8 mouse cellular contexts compared by ENCODE assay signal in the genomic region with DNA sequence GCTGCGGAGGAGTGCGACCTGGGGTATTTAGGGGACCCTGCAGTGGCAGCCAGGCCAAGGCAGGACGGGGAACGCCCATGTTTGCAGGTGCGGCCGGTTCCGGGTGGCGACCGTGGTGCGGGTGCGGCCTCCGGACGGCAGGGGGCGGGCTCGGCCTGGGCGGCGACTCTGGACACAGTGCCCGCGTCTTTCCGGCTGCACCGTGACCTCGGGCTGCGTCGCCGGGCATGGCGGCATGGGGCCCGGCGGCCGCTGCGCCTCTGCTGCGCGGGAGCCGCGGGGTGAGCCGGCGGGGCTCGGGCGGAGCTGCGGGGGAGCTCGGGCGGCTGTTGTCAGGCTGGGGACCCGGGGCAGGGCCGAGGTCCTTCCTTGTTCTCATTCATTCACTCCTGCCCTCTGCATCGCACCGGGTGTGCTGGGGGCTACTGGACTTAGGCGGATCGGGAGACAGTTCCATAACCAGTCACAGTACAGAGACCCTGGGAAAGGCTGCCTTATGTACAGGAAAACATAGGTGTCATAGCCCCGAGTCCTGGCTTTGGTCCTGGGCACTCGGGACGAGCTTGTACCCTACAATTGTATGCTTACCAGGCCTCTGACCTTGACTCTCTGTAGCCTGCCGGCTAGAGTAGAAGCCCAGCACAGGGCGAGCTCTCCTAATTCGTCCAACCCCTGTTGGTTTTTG. TPM values are rescaled to one million over a fixed set of nuclear protein-coding genes. Genes with fewer than 3 reads are reported as not detected.
DNase-seq lines count a peak whose midpoint lies in the region; ATAC-seq and TF ChIP-seq lines count a peak whose summit lies in the region.

No protein-coding gene starts in this region.

- no peaks in the 10 kb centered on the region for H3K79me2 ChIP-seq in CH12.LX (replicated peaks; ENCODE audit: control insufficient read depth, extremely low read depth, insufficient read depth, poor library complexity, severe bottlenecking)

- TF ChIP-seq RAD21 in CH12.LX (IDR thresholded peaks at IDR 0.05; ENCODE audit: low read depth, low read length) = peak; percentile 15

- under 1% methylated on average over 50 of the region's 53 CpGs for WGBS in forebrain, embryonic 11.5 days
- under 1% methylated on average over 53 of the region's 53 CpGs for WGBS in heart, embryonic 16.5 days
- WGBS in liver, embryonic 14.5 days (ENCODE audit: insufficient replicate concordance) = under 1% methylated on average over 50 of the region's 53 CpGs
- under 1% methylated on average over 53 of the region's 53 CpGs for WGBS in stomach, embryonic 15.5 days

- peak; percentile 95 for ATAC-seq in forebrain, embryonic 11.5 days (replicated peaks; ENCODE audit: low FRiP score)
- peak; percentile 93 for ATAC-seq in heart, embryonic 16.5 days (replicated peaks; ENCODE audit: extremely low read depth, insufficient read depth, low FRiP score)
- peak; percentile 78 for ATAC-seq in liver, embryonic 14.5 days (ENCODE audit: insufficient read depth)
- peak; percentile 89 for ATAC-seq in stomach, embryonic 15.5 days (ENCODE audit: insufficient read depth, low FRiP score, low read depth)

- no peaks in the 10 kb centered on the region for H3K27me3 ChIP-seq in CH12.LX (replicated peaks)
- H3K27me3 ChIP-seq in forebrain, embryonic 11.5 days (ENCODE audit: control insufficient read depth, insufficient read depth, low read length) = no peaks in the 10 kb centered on the region
- no peaks in the 10 kb centered on the region for H3K27me3 ChIP-seq in heart, embryonic 16.5 days (ENCODE audit: control insufficient read depth, insufficient read depth, low read length)
- no peaks in the 10 kb centered on the region for H3K27me3 ChIP-seq in liver, embryonic 14.5 days (ENCODE audit: control insufficient read depth, insufficient read depth, low read length)
- H3K27me3 ChIP-seq in stomach, embryonic 15.5 days (replicated peaks) = no peaks in the 10 kb centered on the region

- H3K36me3 ChIP-seq in CH12.LX (replicated peaks in 1 of 2; ENCODE audit: control insufficient read depth in 1 of 2, insufficient read depth in 1 of 2, low read length in 1 of 2) = peaks cover 32 to 54% of the 10 kb centered on the region in 2 experiments
- no peaks in the 10 kb centered on the region for H3K36me3 ChIP-seq in forebrain, embryonic 11.5 days (ENCODE audit: control insufficient read depth, insufficient read depth, low read length)
- H3K36me3 ChIP-seq in heart, embryonic 16.5 days (ENCODE audit: control insufficient read depth, insufficient read depth) = peaks cover 14% of the 10 kb centered on the region
- peaks cover 19% of the 10 kb centered on the region for H3K36me3 ChIP-seq in liver, embryonic 14.5 days (replicated peaks; ENCODE audit: control insufficient read depth, insufficient read depth, low read depth)
- H3K36me3 ChIP-seq in stomach, embryonic 15.5 days = peaks cover 12% of the 10 kb centered on the region; the same call in 1 of the 2 replicates

- H3K4me1 ChIP-seq in CH12.LX (ENCODE audit: control insufficient read depth in 1 of 2, insufficient read depth in 2 of 2) = peaks cover 7 to 17% of the 10 kb centered on the region in 2 experiments
- peaks cover 8% of the 10 kb centered on the region for H3K4me1 ChIP-seq in forebrain, embryonic 11.5 days (replicated peaks; ENCODE audit: control insufficient read depth, insufficient read depth, low read length)
- peaks cover 11% of the 10 kb centered on the region for H3K4me1 ChIP-seq in heart, embryonic 16.5 days (ENCODE audit: control insufficient read depth, insufficient read depth, low read length)
- H3K4me1 ChIP-seq in liver, embryonic 14.5 days (replicated peaks; ENCODE audit: control insufficient read depth in 2 of 2, insufficient read depth in 2 of 2, low read length in 1 of 2) = peaks cover 30 to 40% of the 10 kb centered on the region in 2 experiments
- peaks cover 8% of the 10 kb centered on the region; the same call in 1 of the 2 replicates for H3K4me1 ChIP-seq in stomach, embryonic 15.5 days

- H3K4me3 ChIP-seq in CH12.LX (replicated peaks in 1 of 3; ENCODE audit: low read depth in 2 of 3, low read length in 2 of 3, poor library complexity in 1 of 3) = peak overlapping the region; percentile 76 to 80 (median 78)
- H3K4me3 ChIP-seq in forebrain, embryonic 11.5 days (ENCODE audit: low read depth, low read length) = peak overlapping the region; percentile 82
- peak overlapping the region; percentile 90 for H3K4me3 ChIP-seq in heart, embryonic 16.5 days (ENCODE audit: low read length)
- peak overlapping the region; percentile 81 to 95 for H3K4me3 ChIP-seq in liver, embryonic 14.5 days (ENCODE audit: insufficient read depth in 1 of 2, low read depth in 2 of 2, low read length in 2 of 2)
- peak overlapping the region; percentile 83 for H3K4me3 ChIP-seq in stomach, embryonic 15.5 days (replicated peaks)

- peak overlapping the region; percentile 90 for H3K9ac ChIP-seq in CH12.LX (ENCODE audit: insufficient read depth, low read depth)
- H3K9ac ChIP-seq in forebrain, embryonic 11.5 days (ENCODE audit: low read length) = peak overlapping the region; percentile 95
- H3K9ac ChIP-seq in heart, embryonic 16.5 days (ENCODE audit: low read length) = peak overlapping the region; percentile 93
- peak overlapping the region; percentile 99 for H3K9ac ChIP-seq in liver, embryonic 14.5 days (replicated peaks)
- H3K9ac ChIP-seq in stomach, embryonic 15.5 days = peak overlapping the region; percentile 86

- dilution Hi-C loops in CH12.LX (cut with MboI; ENCODE audit: extremely low pct_ligation_motif_present, extremely low pct_unique_long_range_greater_than_20kb, low sequenced_read_pairs) = no loop called here

- peak overlapping the region; percentile 73 for H3K4me2 ChIP-seq in CH12.LX (ENCODE audit: insufficient read depth, low read depth, poor library complexity, severe bottlenecking)
- peak overlapping the region; percentile 88 for H3K4me2 ChIP-seq in forebrain, embryonic 11.5 days (ENCODE audit: low read depth, low read length, severe bottlenecking)
- peak overlapping the region; percentile 94 for H3K4me2 ChIP-seq in heart, embryonic 16.5 days (ENCODE audit: low read depth, low read length)
- peak overlapping the region; percentile 89 for H3K4me2 ChIP-seq in liver, embryonic 14.5 days (ENCODE audit: low read depth)
- peak overlapping the region; percentile 79 for H3K4me2 ChIP-seq in stomach, embryonic 15.5 days

- 0 out of 2 replicates have a peak, but pooled peaks have one; percentile 6 for TF ChIP-seq EP300 in CH12.LX (IDR thresholded peaks at IDR 0.05; ENCODE audit: low read length)
- no peak for TF ChIP-seq EP300 in liver, embryonic 14.5 days (IDR thresholded peaks at IDR 0.05; ENCODE audit: low read depth)

- in situ Hi-C loops in CH12.LX (cut with MboI; ENCODE audit: low pct_ligation_motif_present, low pct_unique_long_range_greater_than_20kb, low sequenced_read_pairs) = no loop called here

- peak; percentile 73 for DNase-seq in CH12.LX (ENCODE audit: extremely low read depth)
- peak; percentile 70 for DNase-seq in c-Kit-positive CD71-positive TER-119-negative erythroid progenitor cells, embryonic 14.5 days (ENCODE audit: low read depth)
- DNase-seq in forebrain, embryonic 11.5 days (ENCODE audit: low spot score) = peak; percentile 96
- DNase-seq in kidney, postnatal 36 days = peak; percentile 87 to 97
- peak; percentile 72 to 77 (median 75) for DNase-seq in liver, embryonic 14.5 days (ENCODE audit: low read depth in 3 of 3, low spot score in 3 of 3)
- DNase-seq in neural tube, embryonic 10.5 days (ENCODE audit: extremely low spot score, low spot score) = peak; percentile 94

- peak; percentile 87 for TF ChIP-seq POLR2A in CH12.LX (IDR thresholded peaks at IDR 0.05; ENCODE audit: low read depth, low read length)

- H3K9me3 ChIP-seq in CH12.LX (replicated peaks; ENCODE audit: low read length) = no peaks in the 10 kb centered on the region
- H3K9me3 ChIP-seq in forebrain, embryonic 11.5 days (ENCODE audit: control insufficient read depth, low read length) = no peaks in the 10 kb centered on the region
- no peaks in the 10 kb centered on the region for H3K9me3 ChIP-seq in heart, embryonic 16.5 days (replicated peaks; ENCODE audit: control insufficient read depth, low read length)
- no peaks in the 10 kb centered on the region for H3K9me3 ChIP-seq in liver, embryonic 14.5 days (ENCODE audit: control insufficient read depth, low read length)
- H3K9me3 ChIP-seq in stomach, embryonic 15.5 days = no peaks in the 10 kb centered on the region

- no peak overlapping the region for H3K27ac ChIP-seq in CH12.LX (ENCODE audit: insufficient read depth, low read depth)
- no peak overlapping the region for H3K27ac ChIP-seq in forebrain, embryonic 11.5 days (ENCODE audit: low read depth, low read length)
- H3K27ac ChIP-seq in heart, embryonic 16.5 days (ENCODE audit: low read length) = peak overlapping the region; percentile 72
- peak overlapping the region; percentile 95 for H3K27ac ChIP-seq in liver, embryonic 14.5 days
- no peak overlapping the region for H3K27ac ChIP-seq in stomach, embryonic 15.5 days

- TF ChIP-seq CTCF in CH12.LX (conservative IDR thresholded peaks at IDR 0.05 in 1 of 2, IDR thresholded peaks at IDR 0.05 in 1 of 2; ENCODE audit: low read depth in 2 of 2, low read length in 2 of 2) = peak in 1 of 2 experiments; percentile 82; a peak in 2 of 4 replicates
- peak; percentile 81 for TF ChIP-seq CTCF in liver, embryonic 14.5 days (IDR thresholded peaks at IDR 0.05; ENCODE audit: low read depth)

RNA-seq across cellular contexts. Expression of a gene that starts 0.5 kb away (rescaled TPM):
- total RNA-seq in CH12.LX (2012; rRNA removed) (35.3 and 38.1 TPM in 2 replicates), CH12.LX (2014; rRNA removed) (53.6 and 60.5 TPM in 2 replicates)
- polyA plus RNA-seq in CH12.LX (2012; ENCODE audit: insufficient read length, low read depth) = 190 and 223 TPM in 2 replicates
- polyA plus RNA-seq in forebrain, embryonic 11.5 days (2014; fragmentation: Nextera tagmentation; extraction: Ambion mirVana) = 128 and 140 TPM in 2 replicates
- polyA plus RNA-seq in heart, embryonic 16.5 days (2015; fragmentation: Nextera tagmentation; extraction: Ambion mirVana) = 259 and 264 TPM in 2 replicates
- 28.8 and 92.1 TPM in 2 replicates for polyA plus RNA-seq in liver, embryonic 14.5 days (2012; rRNA removed)
- polyA plus RNA-seq in liver, embryonic 14.5 days (2014; fragmentation: Nextera tagmentation; extraction: Ambion mirVana) = 342 and 357 TPM in 2 replicates
- 149 and 164 TPM in 2 replicates for polyA plus RNA-seq in stomach, embryonic 15.5 days (2015; fragmentation: Nextera tagmentation; extraction: Ambion mirVana)

RNA-seq across cellular contexts. Expression of a gene that starts 23.6 kb away (rescaled TPM):
- total RNA-seq in CH12.LX (2012; rRNA removed) (82.6 and 85.5 TPM in 2 replicates), CH12.LX (2014; rRNA removed) (182 and 200 TPM in 2 replicates)
- 82.4 and 99.8 TPM in 2 replicates for polyA plus RNA-seq in CH12.LX (2012; ENCODE audit: insufficient read length, low read depth)
- 69.7 TPM in 2 replicates for polyA plus RNA-seq in forebrain, embryonic 11.5 days (2014; fragmentation: Nextera tagmentation; extraction: Ambion mirVana)
- 35.4 and 35.8 TPM in 2 replicates for polyA plus RNA-seq in heart, embryonic 16.5 days (2015; fragmentation: Nextera tagmentation; extraction: Ambion mirVana)
- 19.0 and 25.2 TPM in 2 replicates for polyA plus RNA-seq in liver, embryonic 14.5 days (2012; rRNA removed)
- 39.4 and 43.3 TPM in 2 replicates for polyA plus RNA-seq in liver, embryonic 14.5 days (2014; fragmentation: Nextera tagmentation; extraction: Ambion mirVana)
- polyA plus RNA-seq in stomach, embryonic 15.5 days (2015; fragmentation: Nextera tagmentation; extraction: Ambion mirVana) = 63.5 and 64.5 TPM in 2 replicates

RNA-seq across cellular contexts. Expression of a gene that starts 23.7 kb away (rescaled TPM):
- total RNA-seq in CH12.LX (2012; rRNA removed) (227 and 351 TPM in 2 replicates), CH12.LX (2014; rRNA removed) (281 and 286 TPM in 2 replicates)
- polyA plus RNA-seq in CH12.LX (2012; ENCODE audit: insufficient read length, low read depth) = 317 and 327 TPM in 2 replicates
- polyA plus RNA-seq in forebrain, embryonic 11.5 days (2014; fragmentation: Nextera tagmentation; extraction: Ambion mirVana) = 48.0 and 48.1 TPM in 2 replicates
- 26.9 and 28.3 TPM in 2 replicates for polyA plus RNA-seq in heart, embryonic 16.5 days (2015; fragmentation: Nextera tagmentation; extraction: Ambion mirVana)
- 28.5 and 44.4 TPM in 2 replicates for polyA plus RNA-seq in liver, embryonic 14.5 days (2012; rRNA removed)
- 66.0 and 67.7 TPM in 2 replicates for polyA plus RNA-seq in liver, embryonic 14.5 days (2014; fragmentation: Nextera tagmentation; extraction: Ambion mirVana)
- 33.7 and 42.0 TPM in 2 replicates for polyA plus RNA-seq in stomach, embryonic 15.5 days (2015; fragmentation: Nextera tagmentation; extraction: Ambion mirVana)

Comparison
In these comparisons a context has a peak if more than half of its experiments do, and no peak if none do; other contexts are left out.
1. H3K27ac ChIP-seq: peak in heart, embryonic 16.5 days (single experiment) and liver, embryonic 14.5 days (single experiment); none in CH12.LX (single experiment), forebrain, embryonic 11.5 days (single experiment) and stomach, embryonic 15.5 days (single experiment).
2. Peak in every context shown above with its lines, with median percentiles within 50 percentile points of each other: DNase-seq, H3K4me2 ChIP-seq, H3K4me3 ChIP-seq, H3K9ac ChIP-seq and ATAC-seq.